Mouse (Mus musculus): ENCODE results near the gene Rbck1. TPM values are rescaled to one million over a fixed set of nuclear protein-coding genes. Genes with fewer than 3 reads are reported as not detected.

The Rbck1 gene
- polyA plus RNA-seq (2014; fragmentation: Illumina TruSeq; extraction: RNeasy Lipid Tissue Mini Kit (QIAGEN cat#74804); ENCODE audit: low read depth, low replicate concordance): 0.44 TPM

DNA sequence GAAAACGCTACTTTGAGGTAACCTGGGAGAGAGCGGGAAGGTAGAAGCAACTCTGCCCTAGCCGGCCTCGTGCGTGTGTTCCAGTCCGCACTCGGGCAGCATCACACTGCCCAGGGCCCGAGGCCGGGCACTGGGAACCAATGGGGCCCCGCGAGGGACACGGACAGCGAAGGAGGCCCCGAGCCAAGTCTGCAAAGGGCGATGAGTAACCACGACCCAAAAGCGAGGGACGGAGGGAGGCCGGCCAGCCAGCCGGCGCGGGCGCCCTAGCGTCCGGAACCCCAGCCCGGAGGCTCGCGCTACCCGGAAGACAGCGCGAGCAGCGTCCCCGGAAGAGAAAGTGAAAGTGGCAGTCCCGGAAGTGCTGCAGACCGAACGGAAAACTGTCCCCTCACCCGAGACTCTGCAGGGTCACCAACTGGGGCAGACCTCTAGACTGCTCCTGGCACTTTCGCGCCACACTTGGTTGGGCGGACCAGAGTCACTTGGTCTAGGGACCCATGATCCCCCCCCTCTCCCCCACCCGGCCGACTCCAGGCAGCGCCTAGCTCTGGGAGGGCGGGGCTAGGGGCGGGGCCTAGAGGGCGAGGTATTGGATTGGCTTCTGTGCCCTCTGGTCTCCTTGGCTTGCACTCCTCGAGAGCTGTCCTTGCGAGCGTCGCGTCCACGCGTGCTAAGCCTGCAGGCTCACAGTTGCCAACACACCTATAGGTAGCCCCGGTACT lies at the start of gene Rbck1:
Rbck1 (minus strand) TSS at position 553 of the 725 bp plus-strand sequence.

DNA sequence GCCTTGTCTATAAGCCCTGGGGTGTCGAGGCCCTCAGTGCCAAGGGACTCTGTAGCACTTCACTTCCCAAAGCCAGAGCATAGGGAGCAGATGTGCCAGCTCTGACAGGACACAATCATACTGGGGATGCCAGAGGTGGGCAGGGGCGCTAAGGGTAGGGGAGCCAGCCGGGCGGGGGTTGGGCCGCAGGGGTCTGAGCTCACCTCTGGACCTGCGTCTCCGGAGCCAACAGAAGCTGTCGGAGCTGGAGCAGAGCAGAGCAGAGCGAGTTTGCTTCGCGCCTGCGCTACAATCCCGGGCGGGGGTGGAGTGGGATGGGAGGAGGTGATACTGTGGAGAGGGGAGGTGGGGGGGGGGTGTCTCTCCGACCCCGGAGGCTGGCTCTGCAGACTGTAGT lies 43.9 kb upstream of the Rbck1 start, which contains the start of gene Nrsn2:
Nrsn2 (minus strand) TSS at position 294 of the 397 bp plus-strand sequence.

DNA sequence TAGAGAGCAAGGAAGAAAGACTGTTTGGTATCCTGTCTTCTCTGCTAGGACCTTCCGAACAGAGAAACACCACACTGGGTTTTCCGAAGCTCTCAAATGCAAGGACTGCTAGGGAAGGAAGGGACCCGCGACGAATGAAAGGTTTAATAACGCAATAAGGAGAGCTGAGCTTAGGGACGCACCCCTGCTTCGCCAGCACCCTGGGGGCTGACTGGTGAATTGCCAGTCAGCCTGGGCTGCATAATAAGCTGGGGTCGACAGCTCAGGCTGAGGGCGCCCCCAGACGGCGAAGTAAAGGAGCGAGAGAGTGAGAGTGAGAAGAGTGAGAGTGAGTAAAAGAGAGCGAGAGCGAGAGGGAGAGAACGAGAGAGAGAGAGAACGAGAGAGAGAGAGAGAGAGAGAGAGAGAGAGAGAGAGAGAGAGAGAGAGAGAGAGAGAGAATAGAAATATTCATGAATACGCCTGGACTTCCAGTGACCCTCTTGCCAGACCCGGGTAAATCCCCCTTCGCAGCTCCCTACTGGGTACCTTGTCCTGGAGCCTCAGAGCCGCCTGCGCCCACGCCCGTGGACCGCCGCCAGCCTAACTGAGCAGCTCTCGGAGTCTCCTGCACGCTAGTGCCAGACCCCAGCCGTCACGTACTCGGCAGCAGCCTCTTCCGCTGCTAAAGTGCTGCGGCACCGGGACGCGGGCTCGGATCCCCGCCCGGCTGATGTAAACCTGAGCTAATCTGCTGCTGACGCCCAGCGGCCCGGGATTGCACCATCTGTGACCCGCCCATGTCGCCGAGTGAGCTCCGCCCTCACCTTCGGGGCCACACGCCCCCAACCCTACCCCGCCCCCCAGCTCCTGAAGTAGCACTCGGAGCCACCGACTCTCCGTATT lies 11.1 kb upstream of the Rbck1 start, which contains the start of gene Trib3:
Trib3 (minus strand) TSS at position 704 of the 885 bp plus-strand sequence.

DNA sequence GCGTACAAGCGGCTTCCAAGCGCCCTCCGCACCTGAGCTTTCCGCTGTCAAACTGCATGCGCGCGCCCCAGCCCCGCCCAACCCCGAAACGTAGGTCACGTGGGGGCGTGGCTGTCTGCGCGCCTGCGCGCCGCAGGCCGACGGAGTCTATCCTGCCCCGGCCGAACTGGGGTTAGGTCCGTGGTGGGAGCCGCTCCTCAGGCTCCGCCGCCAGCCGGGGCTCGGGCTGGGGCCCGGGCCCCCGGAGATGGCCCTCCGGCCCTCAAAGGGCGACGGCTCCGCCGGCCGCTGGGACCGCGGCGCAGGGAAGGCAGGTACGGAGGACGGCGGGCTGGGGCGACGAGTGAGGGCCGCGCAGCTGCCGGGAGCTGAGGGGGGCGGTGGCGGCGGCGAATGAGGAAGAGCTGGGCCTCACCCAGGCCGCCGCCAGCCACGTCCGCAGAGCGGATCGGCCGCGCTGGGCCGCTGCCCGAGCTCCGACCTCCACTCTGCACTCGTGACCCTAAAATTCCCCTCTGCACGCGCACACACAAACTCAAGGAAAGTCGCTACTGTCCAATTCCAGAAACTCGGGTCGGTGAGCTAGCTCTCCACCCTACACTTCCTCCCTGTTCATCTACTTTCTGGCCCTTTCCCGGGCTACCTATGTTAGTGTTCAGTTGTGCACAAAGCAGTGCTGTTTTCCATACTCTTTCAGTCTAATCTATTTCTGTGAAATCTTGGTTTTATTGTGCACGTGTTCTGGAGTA lies 38.6 kb downstream of the Rbck1 start, which contains the start of gene Tbc1d20:
Tbc1d20 (plus strand) TSS at position 102 of the 749 bp plus-strand sequence.

Other genes starting within 250 kb of the Rbck1 start
- 39.5 TPM for gene Srxn1, start 227.1 kb downstream of the Rbck1 start, polyA plus RNA-seq (2014; fragmentation: Illumina TruSeq; extraction: RNeasy Lipid Tissue Mini Kit (QIAGEN cat#74804); ENCODE audit: low read depth, low replicate concordance)
- gene Tcf15, start 189.1 kb downstream of the Rbck1 start, polyA plus RNA-seq (2014; fragmentation: Illumina TruSeq; extraction: RNeasy Lipid Tissue Mini Kit (QIAGEN cat#74804); ENCODE audit: low read depth, low replicate concordance): not detected
- 145 TPM for gene Csnk2a1, start 105.8 kb downstream of the Rbck1 start, polyA plus RNA-seq (2014; fragmentation: Illumina TruSeq; extraction: RNeasy Lipid Tissue Mini Kit (QIAGEN cat#74804); ENCODE audit: low read depth, low replicate concordance)
- gene Tbc1d20, start 38.8 kb downstream of the Rbck1 start, polyA plus RNA-seq (2014; fragmentation: Illumina TruSeq; extraction: RNeasy Lipid Tissue Mini Kit (QIAGEN cat#74804); ENCODE audit: low read depth, low replicate concordance): 22.4 TPM
- not detected for gene Trib3, start 11.4 kb upstream of the Rbck1 start, polyA plus RNA-seq (2014; fragmentation: Illumina TruSeq; extraction: RNeasy Lipid Tissue Mini Kit (QIAGEN cat#74804); ENCODE audit: low read depth, low replicate concordance)
- not detected for gene Nrsn2, start 44.0 kb upstream of the Rbck1 start, polyA plus RNA-seq (2014; fragmentation: Illumina TruSeq; extraction: RNeasy Lipid Tissue Mini Kit (QIAGEN cat#74804); ENCODE audit: low read depth, low replicate concordance)
- 0.40 TPM for gene Sox12, start 65.4 kb upstream of the Rbck1 start, polyA plus RNA-seq (2014; fragmentation: Illumina TruSeq; extraction: RNeasy Lipid Tissue Mini Kit (QIAGEN cat#74804); ENCODE audit: low read depth, low replicate concordance)
- gene Zcchc3, start 82.4 kb upstream of the Rbck1 start, polyA plus RNA-seq (2014; fragmentation: Illumina TruSeq; extraction: RNeasy Lipid Tissue Mini Kit (QIAGEN cat#74804); ENCODE audit: low read depth, low replicate concordance): 3.2 TPM
- gene 6820408C15Rik, start 82.9 kb upstream of the Rbck1 start, polyA plus RNA-seq (2014; fragmentation: Illumina TruSeq; extraction: RNeasy Lipid Tissue Mini Kit (QIAGEN cat#74804); ENCODE audit: low read depth, low replicate concordance): 0.36 TPM
- gene Defb23, start 132.0 kb upstream of the Rbck1 start, polyA plus RNA-seq (2014; fragmentation: Illumina TruSeq; extraction: RNeasy Lipid Tissue Mini Kit (QIAGEN cat#74804); ENCODE audit: low read depth, low replicate concordance): not detected
- gene Defb20, start 144.4 kb upstream of the Rbck1 start, polyA plus RNA-seq (2014; fragmentation: Illumina TruSeq; extraction: RNeasy Lipid Tissue Mini Kit (QIAGEN cat#74804); ENCODE audit: low read depth, low replicate concordance): not detected
- not detected for gene Defb22, start 157.5 kb upstream of the Rbck1 start, polyA plus RNA-seq (2014; fragmentation: Illumina TruSeq; extraction: RNeasy Lipid Tissue Mini Kit (QIAGEN cat#74804); ENCODE audit: low read depth, low replicate concordance)
- 2.1 TPM for gene Defb26, start 179.0 kb upstream of the Rbck1 start, polyA plus RNA-seq (2014; fragmentation: Illumina TruSeq; extraction: RNeasy Lipid Tissue Mini Kit (QIAGEN cat#74804); ENCODE audit: low read depth, low replicate concordance)
- not detected for gene Defb28, start 185.6 kb upstream of the Rbck1 start, polyA plus RNA-seq (2014; fragmentation: Illumina TruSeq; extraction: RNeasy Lipid Tissue Mini Kit (QIAGEN cat#74804); ENCODE audit: low read depth, low replicate concordance)
- 44.8 TPM for gene Defb29, start 207.4 kb upstream of the Rbck1 start, polyA plus RNA-seq (2014; fragmentation: Illumina TruSeq; extraction: RNeasy Lipid Tissue Mini Kit (QIAGEN cat#74804); ENCODE audit: low read depth, low replicate concordance)
- gene Gm17416, start 236.7 kb upstream of the Rbck1 start, polyA plus RNA-seq (2014; fragmentation: Illumina TruSeq; extraction: RNeasy Lipid Tissue Mini Kit (QIAGEN cat#74804); ENCODE audit: low read depth, low replicate concordance): not detected
- gene Defb21, start 240.1 kb upstream of the Rbck1 start, polyA plus RNA-seq (2014; fragmentation: Illumina TruSeq; extraction: RNeasy Lipid Tissue Mini Kit (QIAGEN cat#74804); ENCODE audit: low read depth, low replicate concordance): not detected
- not detected for gene Defb19, start 247.7 kb upstream of the Rbck1 start, polyA plus RNA-seq (2014; fragmentation: Illumina TruSeq; extraction: RNeasy Lipid Tissue Mini Kit (QIAGEN cat#74804); ENCODE audit: low read depth, low replicate concordance)